Mouse (Mus musculus) limb, embryonic 12.5 days (tissue): ENCODE measurements around the gene Tfap4. TPM values are rescaled to one million over a fixed set of nuclear protein-coding genes. Genes with fewer than 3 reads are reported as not detected.
A peak's percentile ranks its signal among the peaks of the same experiment; 100 is the strongest.

Experiments used
- ATAC-seq: fragments of 200-750 bp; cut with Nextera tagmentation; 2 replicates; pipeline ENCODE4 v1.8.0; 2017; ENCODE audit warnings: low read depth, moderate TSS enrichment; ENCODE audit not compliant: insufficient number of reproducible peaks, insufficient read depth, low FRiP score, low TSS enrichment
- H3K27ac ChIP-seq: fragments of 300-500 bp; sonication (generic); 2 replicates; pipeline ENCODE4 v1.5.1; 2016; ENCODE audit warnings: mild to moderate bottlenecking, moderate library complexity
- H3K27me3 ChIP-seq: fragments of 300-500 bp; sonication (generic); 2 replicates; pipeline ENCODE4 v1.6.1; 2016; ENCODE audit warnings: mild to moderate bottlenecking, moderate library complexity
- H3K36me3 ChIP-seq: fragments of 300-500 bp; sonication (generic); 2 replicates; pipeline ENCODE4 v1.6.1; 2016; ENCODE audit warnings: mild to moderate bottlenecking, moderate library complexity
- H3K4me1 ChIP-seq: fragments of 300-500 bp; sonication (generic); replicated peaks from 2 replicates; pipeline ENCODE4 v1.6.1; 2016
- H3K4me2 ChIP-seq: fragments of 300-500 bp; sonication (generic); 2 replicates; pipeline ENCODE4 v1.6.1; 2016; ENCODE audit warnings: mild to moderate bottlenecking, moderate library complexity
- H3K4me3 ChIP-seq: fragments of 300-500 bp; sonication (generic); replicated peaks from 2 replicates; pipeline ENCODE4 v1.5.1; 2016; ENCODE audit warnings: mild to moderate bottlenecking
- H3K9ac ChIP-seq: fragments of 300-500 bp; sonication (generic); replicated peaks from 2 replicates; pipeline ENCODE4 v1.6.1; 2016; ENCODE audit warnings: mild to moderate bottlenecking, moderate library complexity
- H3K9me3 ChIP-seq: fragments of 300-500 bp; sonication (generic); 2 replicates; pipeline ENCODE4 v1.6.1; 2016; ENCODE audit warnings: mild to moderate bottlenecking, moderate library complexity
- WGBS: fragments of 180-500 bp; shearing (Covaris S2); methylation state at CpG from one replicate; pipeline ENCODE4 v1.1.7; 2016; 5-methylcytosine and 5-hydroxymethylcytosine counted together
- polyA plus RNA-seq: library from polyadenylated mRNA; unstranded; fragments of >200 nt; fragmentation: Nextera tagmentation; extraction: Ambion mirVana; gene quantifications from 2 replicates; pipeline ENCODE4 v1.2.1, GENCODE M21; 2016

Tfap4 gene
- 29.1 and 31.0 TPM in 2 replicates for polyA plus RNA-seq

DNA sequence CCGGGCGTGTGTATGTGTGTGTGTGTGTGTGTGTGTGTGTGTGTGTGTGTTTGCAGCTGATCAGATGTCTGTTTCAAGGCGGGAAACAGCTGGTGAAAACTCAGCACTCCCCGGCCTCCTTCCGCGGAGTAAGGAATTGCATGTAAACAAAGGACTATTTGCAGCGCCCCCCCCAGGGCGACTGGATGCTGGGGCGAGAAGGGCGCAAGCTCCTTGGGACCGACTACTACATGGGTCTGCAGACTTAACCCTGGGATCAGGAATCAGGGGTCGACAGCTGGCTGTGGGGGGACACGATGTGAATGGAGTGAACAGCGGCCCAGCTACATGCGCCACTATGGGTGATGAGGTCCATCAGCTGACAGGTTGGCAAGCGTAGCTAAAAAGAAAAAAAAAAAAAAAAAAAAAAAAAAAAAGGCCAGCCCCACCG is at the start of gene Tfap4:
Tfap4 (minus strand) TSS at position 140 of the 430 bp plus-strand sequence.
- Histone ChIP-seq H3K27me3 (no peaks in the 10 kb centered on the region), H3K4me2 (peak within 1 kb of the TSS; percentile 79), H3K9ac (peak within 1 kb of the TSS; percentile 84)

DNA sequence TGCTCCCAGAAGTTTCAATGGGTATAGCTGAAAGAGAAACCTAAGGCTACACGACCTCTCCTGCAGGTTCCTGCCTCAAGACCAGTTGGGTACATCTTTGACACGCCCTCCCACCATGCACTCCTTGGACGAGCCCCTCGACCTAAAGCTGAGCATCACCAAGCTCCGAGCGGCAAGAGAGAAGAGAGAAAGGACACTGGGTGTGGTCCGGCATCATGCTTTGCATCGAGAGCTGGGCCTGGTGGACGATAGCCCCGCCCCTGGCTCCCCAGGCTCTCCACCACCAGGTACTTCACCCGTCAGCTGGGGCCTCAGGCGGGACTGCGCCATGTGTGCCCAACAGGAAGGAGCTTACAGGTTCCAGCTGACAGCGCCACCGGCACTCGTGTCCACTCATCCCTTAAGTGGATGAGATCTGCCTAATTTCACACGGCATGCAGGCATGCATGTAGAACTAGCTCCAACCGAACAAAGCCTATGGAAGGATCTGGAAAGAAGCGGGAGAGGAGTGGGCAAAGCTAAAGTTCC is 48.9 kb upstream of the Tfap4 start:
- Histone ChIP-seq H3K27ac (peak overlapping the region; percentile 64; the same call in 1 of the 2 replicates), H3K9ac (no peak overlapping the region), H3K4me1 (peaks cover 52% of the 10 kb centered on the region), H3K9me3 (no peaks in the 10 kb centered on the region), H3K36me3 (peaks cover 53% of the 10 kb centered on the region), H3K27me3 (no peaks in the 10 kb centered on the region), H3K4me3 (no peak overlapping the region; the same call in 1 of the 2 replicates), H3K4me2 (peak overlapping the region; percentile 27; the same call in 1 of the 2 replicates)
- WGBS, result 81% methylated on average over 19 of the region's 19 CpGs
- ATAC-seq, result no peak

More for the DNA sequence above, at the start of gene Tfap4:
- peaks cover 7% of the 10 kb centered on the region; the same call in 1 of the 2 replicates for H3K36me3 ChIP-seq
- WGBS, result 0% methylated on average over 16 of the region's 17 CpGs
- H3K27ac ChIP-seq, result peak within 1 kb of the TSS; percentile 95
- H3K9me3 ChIP-seq, result no peaks in the 10 kb centered on the region
- peak within 1 kb of the TSS; percentile 79 for H3K4me3 ChIP-seq
- H3K4me1 ChIP-seq, result peaks cover 27% of the 10 kb centered on the region
- ATAC-seq, result peak; percentile 38

DNA sequence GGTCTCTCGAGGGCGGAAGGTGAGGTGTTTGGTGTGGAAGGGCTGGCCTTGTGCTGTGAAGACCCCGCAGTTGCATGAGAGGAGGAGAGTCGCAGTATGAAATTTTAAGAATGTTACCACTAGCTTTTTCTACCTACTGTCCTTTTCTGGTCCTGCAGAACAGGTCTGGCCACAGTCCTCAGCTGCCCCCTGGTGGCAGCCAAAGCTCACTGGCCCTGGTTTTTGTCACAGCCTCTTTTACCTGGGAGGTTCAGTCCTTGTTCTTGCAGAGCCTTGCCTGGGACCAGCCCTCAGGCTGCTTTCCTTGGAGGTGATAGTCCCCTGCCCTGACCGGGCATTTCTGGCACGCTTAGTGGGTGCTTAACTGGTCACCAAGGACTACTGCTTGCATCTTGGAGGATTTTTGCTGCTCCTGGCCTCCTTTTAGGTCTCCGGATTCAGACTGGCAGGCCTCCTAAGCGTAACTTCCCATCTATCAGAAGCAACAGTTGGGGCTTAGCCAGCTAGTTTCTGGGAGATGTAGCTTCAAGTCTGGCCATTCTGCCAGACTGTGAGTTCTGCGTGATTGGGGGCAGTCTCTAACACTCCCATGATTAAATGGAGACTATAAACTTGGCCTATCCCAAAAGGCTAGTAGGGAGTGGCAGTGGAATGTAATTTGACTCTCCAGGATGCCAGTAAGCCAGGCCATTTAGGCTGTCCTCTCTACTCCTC is 48.3 kb upstream of the Tfap4 start:
- Histone ChIP-seq H3K4me2 (peak overlapping the region; percentile 27; the same call in 1 of the 2 replicates), H3K36me3 (peaks cover 47% of the 10 kb centered on the region), H3K9me3 (no peaks in the 10 kb centered on the region), H3K27me3 (no peaks in the 10 kb centered on the region), H3K27ac (peak overlapping the region; percentile 70), H3K4me3 (no peak overlapping the region), H3K4me1 (peaks cover 58% of the 10 kb centered on the region), H3K9ac (peak overlapping the region; percentile 42)
- ATAC-seq, result 0 out of 2 replicates have a peak, but pooled peaks have one; percentile 9
- WGBS, result 37% methylated on average over 9 of the region's 9 CpGs

- H3K4me2 ChIP-seq, result no peak overlapping the region
- H3K4me1 ChIP-seq, result peaks cover 71% of the 10 kb centered on the region
- 34% methylated on average over 5 of the region's 5 CpGs for WGBS
- no peak overlapping the region for H3K4me3 ChIP-seq
- peak overlapping the region; percentile 73 for H3K27ac ChIP-seq
- no peaks in the 10 kb centered on the region for H3K9me3 ChIP-seq
- H3K9ac ChIP-seq, result peak overlapping the region; percentile 31; the same call in 1 of the 2 replicates
- no peak for ATAC-seq
- H3K27me3 ChIP-seq, result no peaks in the 10 kb centered on the region
- peaks cover 33% of the 10 kb centered on the region for H3K36me3 ChIP-seq
These were observed 46.9 kb upstream of the Tfap4 start for GRCm38 (mm10) chr16:4606431-4607084.

DNA sequence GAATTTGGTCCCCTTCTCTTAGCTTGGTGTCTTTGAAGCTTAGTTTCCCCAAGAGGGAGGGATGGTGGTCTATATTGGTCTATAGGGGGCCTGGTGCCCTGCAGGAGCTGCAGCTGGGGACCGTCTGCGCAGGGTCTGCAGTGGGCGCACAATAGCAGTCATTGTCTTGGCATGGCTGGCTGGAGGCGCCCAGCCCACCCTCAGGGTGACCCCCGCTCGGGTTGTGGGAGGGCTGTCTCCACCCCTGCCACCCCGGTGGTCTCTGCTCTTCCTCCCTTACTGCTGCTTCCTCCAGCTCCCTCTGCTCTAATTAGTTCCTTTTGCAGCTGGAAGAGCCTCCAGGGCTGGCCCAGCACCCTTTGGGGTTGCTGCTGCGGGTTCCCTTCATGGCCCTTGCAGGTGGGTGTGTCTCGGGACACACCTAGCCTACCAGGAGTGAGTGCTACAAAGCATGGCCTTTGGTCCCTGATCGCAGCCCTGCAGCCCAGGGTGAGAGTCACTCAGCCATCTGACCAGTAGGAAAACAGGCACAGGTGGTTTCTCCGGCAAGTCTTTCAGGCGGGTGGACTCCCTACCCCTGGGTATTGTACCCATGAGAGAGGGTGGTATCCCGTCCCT is 46.0 kb upstream of the Tfap4 start:
- Histone ChIP-seq H3K36me3 (peaks cover 24% of the 10 kb centered on the region), H3K27me3 (no peaks in the 10 kb centered on the region), H3K9ac (0 out of 2 replicates have a peak overlapping the region, but pooled peaks have one; percentile 19), H3K27ac (peak overlapping the region; percentile 73), H3K9me3 (no peaks in the 10 kb centered on the region), H3K4me3 (no peak overlapping the region), H3K4me2 (peak overlapping the region; percentile 20), H3K4me1 (peaks cover 80% of the 10 kb centered on the region)
- 47% methylated on average over 13 of the region's 13 CpGs for WGBS
- no peak for ATAC-seq

DNA sequence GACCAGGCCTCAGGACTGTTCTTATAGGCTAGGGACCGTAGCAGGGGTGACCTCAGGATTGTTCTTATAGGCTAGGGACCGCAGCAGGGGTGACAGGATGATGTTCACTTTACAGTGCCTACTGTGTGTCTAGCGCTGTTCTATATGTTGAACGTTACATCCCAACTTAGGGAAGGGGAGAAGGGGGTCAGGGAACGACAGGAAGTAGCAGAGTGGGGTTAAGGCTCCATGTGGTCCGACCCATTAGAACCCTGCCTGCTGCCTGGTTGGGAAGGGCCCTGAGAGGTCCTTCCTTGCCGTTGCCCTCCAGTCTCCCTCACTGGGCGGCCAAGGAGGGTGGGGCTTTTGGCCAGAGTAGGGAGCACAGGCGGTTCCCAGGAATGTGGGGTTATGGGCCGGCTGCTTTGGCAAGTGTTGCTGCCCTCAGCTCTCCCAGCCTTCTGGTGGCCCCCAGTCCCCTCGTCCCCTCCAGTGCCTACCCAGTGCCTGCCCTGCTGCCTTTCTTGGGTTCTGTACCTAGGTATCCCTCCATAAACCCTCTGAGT is 44.7 kb upstream of the Tfap4 start:
- no peaks in the 10 kb centered on the region for H3K9me3 ChIP-seq
- H3K27me3 ChIP-seq, result no peaks in the 10 kb centered on the region
- H3K4me1 ChIP-seq, result peaks cover 93% of the 10 kb centered on the region
- H3K27ac ChIP-seq, result peak overlapping the region; percentile 94
- no peak overlapping the region for H3K4me2 ChIP-seq
- ATAC-seq, result no peak
- peaks cover 11% of the 10 kb centered on the region for H3K36me3 ChIP-seq
- H3K9ac ChIP-seq, result peak overlapping the region; percentile 50; the same call in 1 of the 2 replicates
- WGBS, result 71% methylated on average over 11 of the region's 11 CpGs
- H3K4me3 ChIP-seq, result no peak overlapping the region

- WGBS, result 52% methylated on average over 1 of the region's 1 CpGs
- ATAC-seq, result no peak
- peaks cover 2% of the 10 kb centered on the region for H3K36me3 ChIP-seq
- no peaks in the 10 kb centered on the region for H3K27me3 ChIP-seq
- peak overlapping the region; percentile 50; the same call in 1 of the 2 replicates for H3K9ac ChIP-seq
- H3K4me3 ChIP-seq, result 0 out of 2 replicates have a peak overlapping the region, but pooled peaks have one; percentile 8
- H3K4me2 ChIP-seq, result peak overlapping the region; percentile 48
- no peaks in the 10 kb centered on the region for H3K9me3 ChIP-seq
- peak overlapping the region; percentile 94 for H3K27ac ChIP-seq
- H3K4me1 ChIP-seq, result peaks cover 98% of the 10 kb centered on the region
These were observed 43.8 kb upstream of the Tfap4 start for GRCm38 (mm10) chr16:4603453-4603837.

DNA sequence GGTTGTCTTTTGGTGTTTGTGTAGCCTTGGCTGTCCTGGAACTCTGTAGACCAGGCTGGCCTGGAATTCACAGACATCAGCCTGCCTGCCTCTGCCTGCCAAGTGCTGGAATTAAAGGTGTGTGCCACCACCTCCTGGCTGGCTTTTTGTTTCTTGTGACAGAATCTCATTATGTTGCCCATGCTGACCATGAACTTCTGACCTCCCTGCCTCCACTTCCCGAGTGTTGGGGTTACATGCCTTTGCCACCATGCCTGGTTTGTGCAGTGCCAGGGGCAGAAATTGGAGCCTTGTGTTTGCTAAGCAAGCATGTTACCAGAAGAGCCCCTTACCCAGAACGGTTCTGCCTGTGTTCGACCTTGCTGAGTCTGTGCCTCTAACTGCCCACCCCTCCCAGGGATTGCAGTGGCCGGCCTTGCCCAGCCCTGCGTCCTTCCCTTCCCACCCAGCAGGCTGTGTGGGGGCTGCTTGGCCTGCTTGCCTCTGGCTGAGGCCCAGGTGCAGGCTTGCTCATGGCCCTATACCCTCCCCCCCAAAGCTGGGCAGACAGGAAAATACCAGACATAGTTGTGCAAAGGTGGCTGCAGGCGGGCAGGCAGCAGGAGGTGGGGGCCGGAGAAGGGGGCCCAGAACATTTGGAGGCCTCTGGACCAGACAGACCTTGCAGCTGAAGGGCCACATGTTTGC is 43.3 kb upstream of the Tfap4 start:
- Histone ChIP-seq H3K9me3 (no peaks in the 10 kb centered on the region), H3K27ac (peak overlapping the region; percentile 94), H3K27me3 (no peaks in the 10 kb centered on the region), H3K9ac (peak overlapping the region; percentile 31), H3K4me1 (peaks cover 98% of the 10 kb centered on the region), H3K36me3 (no peaks in the 10 kb centered on the region), H3K4me2 (peak overlapping the region; percentile 48), H3K4me3 (0 out of 2 replicates have a peak overlapping the region, but pooled peaks have one; percentile 8)
- peak; percentile 37; the same call in 1 of the 2 replicates for ATAC-seq
- 13% methylated on average over 7 of the region's 7 CpGs for WGBS

DNA sequence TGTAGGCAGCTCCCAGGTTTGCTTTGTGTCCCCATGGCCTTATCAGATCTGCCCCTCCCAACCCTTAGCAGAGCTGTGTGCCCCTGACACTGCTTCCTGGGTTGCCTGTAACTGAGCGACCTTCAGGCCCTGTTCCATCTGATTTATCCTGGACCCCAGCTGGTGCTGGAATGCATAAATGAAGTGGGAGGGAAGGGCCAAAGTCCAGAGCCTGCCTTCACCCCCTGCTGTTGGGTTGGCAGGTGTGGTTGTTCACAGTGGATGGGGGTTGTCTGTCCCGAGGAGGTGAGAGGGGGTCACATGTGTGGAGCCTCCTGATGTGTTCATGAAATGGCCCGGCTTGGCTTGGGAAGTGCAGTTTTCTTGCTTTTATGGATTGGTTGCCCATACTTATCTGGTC is 42.5 kb upstream of the Tfap4 start:
- Histone ChIP-seq H3K9ac (peak overlapping the region; percentile 31; the same call in 1 of the 2 replicates), H3K9me3 (no peaks in the 10 kb centered on the region), H3K4me2 (peak overlapping the region; percentile 48), H3K27ac (peak overlapping the region; percentile 94), H3K4me3 (0 out of 2 replicates have a peak overlapping the region, but pooled peaks have one; percentile 8), H3K27me3 (no peaks in the 10 kb centered on the region), H3K4me1 (peaks cover 99% of the 10 kb centered on the region), H3K36me3 (no peaks in the 10 kb centered on the region)
- WGBS, result 11% methylated on average over 3 of the region's 3 CpGs
- no peak for ATAC-seq

- WGBS, result 72% methylated on average over 9 of the region's 9 CpGs
- H3K9ac ChIP-seq, result no peak overlapping the region
- peaks cover 99% of the 10 kb centered on the region for H3K4me1 ChIP-seq
- H3K9me3 ChIP-seq, result no peaks in the 10 kb centered on the region
- no peak overlapping the region for H3K4me3 ChIP-seq
- H3K27ac ChIP-seq, result peak overlapping the region; percentile 94
- H3K27me3 ChIP-seq, result no peaks in the 10 kb centered on the region
- H3K36me3 ChIP-seq, result no peaks in the 10 kb centered on the region
- H3K4me2 ChIP-seq, result no peak overlapping the region
- ATAC-seq, result no peak
These were observed 41.2 kb upstream of the Tfap4 start for GRCm38 (mm10) chr16:4600701-4601310.
